Mouse (Mus musculus) testis, adult 2 months (tissue): ENCODE measurements at regions not wholly inside any gene's neighbourhood (a gene's known extent, or its start where the extent isn't known, plus 50 kb on each side); places are given as distances from the start of the nearest gene placed in this dataset.

Experiments used
- H3K27ac ChIP-seq: fragments of 200-500 bp; 2 replicates; pipeline ENCODE4 v1.5.1; 2012; ENCODE audit warnings: low read depth, low read length; ENCODE audit not compliant: control insufficient read depth, insufficient read depth
- H3K27me3 ChIP-seq: fragments of 200-500 bp; 2 replicates; pipeline ENCODE4 v1.6.1; 2012; ENCODE audit warnings: mild to moderate bottlenecking, low read length, moderate library complexity; ENCODE audit not compliant: control insufficient read depth, insufficient read depth
- H3K36me3 ChIP-seq: fragments of 200-500 bp; 2 replicates; pipeline ENCODE4 v1.6.1; 2012; ENCODE audit warnings: mild to moderate bottlenecking, low read length; ENCODE audit not compliant: control insufficient read depth, insufficient read depth
- H3K4me1 ChIP-seq: fragments of 200-500 bp; 2 replicates; pipeline ENCODE4 v1.6.1; 2012; ENCODE audit warnings: low read length; ENCODE audit not compliant: control insufficient read depth, insufficient read depth
- H3K4me3 ChIP-seq: fragments of 200-500 bp; 2 replicates; pipeline ENCODE4 v1.5.1; 2012; ENCODE audit warnings: low read depth, mild to moderate bottlenecking, low read length, moderate library complexity, mixed read lengths; ENCODE audit not compliant: control insufficient read depth
- CTCF ChIP-seq: fragments of 200-500 bp; IDR thresholded peaks from 2 replicates; pipeline ENCODE4 v1.5.1; 2012; ENCODE audit warnings: low read depth, mild to moderate bottlenecking, inconsistent platforms, low read length, moderate library complexity; ENCODE audit not compliant: control insufficient read depth, insufficient read depth, insufficient replicate concordance
- POLR2A ChIP-seq: fragments of 200-500 bp; IDR thresholded peaks from 2 replicates; pipeline ENCODE4 v1.6.1; 2012; ENCODE audit warnings: low read depth, mild to moderate bottlenecking, inconsistent platforms, low read length, moderate library complexity; ENCODE audit not compliant: control insufficient read depth

DNA sequence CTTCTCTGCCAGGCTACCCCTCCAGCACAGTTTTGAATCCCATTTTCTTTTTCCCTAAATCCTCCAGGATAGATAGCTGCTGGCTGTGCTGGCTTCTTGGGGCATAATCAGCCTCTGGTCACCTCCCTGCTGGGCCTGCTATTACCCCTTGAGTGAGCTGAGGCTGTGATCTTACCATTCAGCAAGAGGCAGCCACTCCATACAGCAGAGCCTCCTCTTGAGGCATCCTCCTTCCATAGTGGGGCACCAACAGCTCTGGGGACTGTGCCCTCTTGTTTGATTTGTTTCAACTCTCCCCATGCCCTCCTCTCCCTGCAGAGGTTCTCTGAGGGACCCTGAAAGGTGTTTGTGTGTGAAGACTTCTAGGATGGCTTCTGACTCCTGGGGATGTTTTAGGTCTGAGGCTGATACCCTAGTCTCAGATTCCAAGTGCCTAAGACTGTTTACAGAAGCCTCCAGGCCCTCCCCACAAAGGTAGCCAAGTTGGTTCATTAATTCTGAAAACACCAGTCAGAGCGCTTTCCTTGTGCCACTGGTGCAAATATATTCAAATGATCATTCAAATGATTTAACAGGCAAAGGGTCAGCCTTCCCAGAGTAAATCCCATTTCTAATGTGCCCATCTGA, 343.9 kb downstream of the Eipr1 start:
- H3K27ac ChIP-seq: no peak overlapping the region
- TF ChIP-seq POLR2A: no peak
- no peak for TF ChIP-seq CTCF
- H3K4me3 ChIP-seq: no peak overlapping the region

DNA sequence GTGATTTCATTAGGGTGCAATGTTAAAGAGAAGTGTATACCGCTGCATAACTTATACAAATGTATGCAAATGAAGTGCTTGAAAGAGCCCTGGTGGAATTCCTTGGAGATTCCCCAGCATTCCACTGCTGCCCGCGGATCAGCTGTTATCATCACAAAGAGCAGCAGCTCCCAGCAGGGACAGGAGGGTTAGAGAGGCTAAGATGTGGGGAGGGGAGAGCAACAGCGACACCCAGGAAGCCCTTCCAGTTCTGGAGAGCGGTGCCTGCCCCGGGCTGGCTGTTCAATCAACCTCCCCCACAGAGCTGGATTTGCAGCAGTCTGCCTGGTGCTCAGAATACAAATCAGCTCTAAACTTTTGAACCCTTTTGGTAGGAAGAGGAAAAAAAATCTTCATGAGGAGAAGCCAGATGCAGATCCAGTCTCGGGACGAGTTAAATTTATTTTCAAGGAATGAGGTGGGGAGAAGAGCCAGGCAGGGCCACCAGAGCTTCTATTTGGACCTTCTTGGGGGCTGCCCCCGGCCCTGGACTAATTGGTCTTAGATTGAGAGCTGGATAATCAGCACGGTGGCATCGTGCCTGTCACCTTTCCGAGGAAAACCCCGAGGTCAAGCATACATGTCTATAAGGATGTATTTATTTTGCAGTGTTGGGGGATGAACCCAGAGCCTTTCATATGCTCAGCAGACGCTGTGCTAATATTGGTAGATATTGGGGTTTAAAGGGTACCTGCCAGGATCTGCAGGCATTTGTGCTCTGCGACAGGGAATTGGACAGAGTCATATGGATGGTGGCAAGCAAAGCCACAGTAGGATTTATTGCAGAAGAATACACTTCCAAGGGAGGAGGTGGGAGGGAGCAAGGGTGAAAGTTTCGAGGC, 344.7 kb downstream of the Eipr1 start:
- H3K36me3 ChIP-seq: no peaks in the 10 kb centered on the region
- H3K27ac ChIP-seq: no peak overlapping the region
- peaks cover 2% of the 10 kb centered on the region; the same call in 1 of the 2 replicates for H3K4me1 ChIP-seq
- TF ChIP-seq POLR2A: no peak
- no peak for TF ChIP-seq CTCF
- no peak overlapping the region for H3K4me3 ChIP-seq
- H3K27me3 ChIP-seq: no peaks in the 10 kb centered on the region

More for the DNA sequence above, 343.9 kb downstream of the Eipr1 start:
- no peaks in the 10 kb centered on the region for H3K36me3 ChIP-seq
- peaks cover 2% of the 10 kb centered on the region; the same call in 1 of the 2 replicates for H3K4me1 ChIP-seq
- no peaks in the 10 kb centered on the region for H3K27me3 ChIP-seq

DNA sequence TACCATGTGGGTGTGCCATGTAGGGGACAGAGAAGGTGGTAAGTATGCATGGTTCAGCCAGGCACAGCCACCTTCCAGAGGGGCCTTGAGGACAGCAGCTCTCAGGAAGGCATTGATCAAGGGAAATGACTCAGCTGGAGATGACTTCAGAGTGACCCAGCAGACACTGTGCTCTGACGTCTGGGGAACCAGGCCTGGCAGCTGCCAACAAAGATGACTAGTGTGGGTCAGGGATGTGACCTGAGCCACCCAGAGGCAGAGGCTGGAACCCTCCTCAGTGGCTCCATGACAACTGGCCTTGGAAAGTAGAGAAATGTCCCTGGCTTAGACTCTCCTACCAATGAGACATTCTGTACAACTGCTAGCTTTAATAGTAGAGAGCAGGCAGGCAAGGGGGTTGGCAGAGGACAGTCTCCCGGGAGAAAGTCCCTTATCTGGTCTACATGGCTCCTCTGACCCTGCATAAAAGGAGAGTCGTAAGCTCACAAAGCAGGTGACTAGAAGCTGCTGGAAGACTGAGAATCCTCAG, 348.5 kb downstream of the Eipr1 start:
- TF ChIP-seq POLR2A (no peak), CTCF (no peak)
- no peak overlapping the region for H3K27ac ChIP-seq
- H3K4me3 ChIP-seq: no peak overlapping the region
- no peaks in the 10 kb centered on the region for H3K27me3 ChIP-seq
- peaks cover 2% of the 10 kb centered on the region; the same call in 1 of the 2 replicates for H3K4me1 ChIP-seq
- H3K36me3 ChIP-seq: no peaks in the 10 kb centered on the region

DNA sequence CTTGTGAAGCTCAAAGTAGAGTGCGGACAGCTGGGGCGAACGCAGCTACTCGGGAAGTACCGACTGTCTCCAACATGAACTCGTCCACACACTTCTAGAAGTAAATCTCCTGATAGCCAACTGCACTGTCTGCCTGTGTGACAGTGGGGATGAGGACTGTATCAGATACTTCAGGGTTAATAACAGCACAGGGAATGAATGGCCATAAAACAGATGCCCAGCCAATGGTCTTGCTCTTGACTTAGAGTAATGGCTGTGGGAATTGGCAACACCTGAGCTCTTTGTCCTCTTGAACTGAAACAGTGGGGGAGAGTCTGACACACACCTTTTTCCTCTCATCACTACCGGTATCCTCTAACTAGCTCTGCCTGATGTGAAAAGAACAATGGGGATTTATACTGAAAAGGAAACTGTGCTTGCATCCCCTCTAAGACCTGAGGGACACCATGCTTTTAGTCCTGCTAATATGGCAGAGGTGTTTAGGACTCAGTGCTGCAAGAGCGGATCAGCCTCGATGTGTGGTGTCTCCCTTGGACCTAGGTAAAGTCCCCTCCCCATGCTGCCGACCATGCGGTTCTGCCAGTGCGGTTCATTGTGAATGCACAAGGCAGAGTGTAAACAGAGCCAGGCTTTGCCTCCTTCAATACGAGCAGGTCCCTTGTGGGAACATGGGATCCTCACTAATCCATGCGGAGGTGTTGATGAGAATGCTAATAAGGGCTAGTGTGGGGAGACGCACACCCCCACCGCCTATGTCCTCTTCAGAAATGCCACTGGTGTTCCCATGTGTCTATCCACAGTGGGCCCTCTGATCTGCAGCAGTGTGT, 355.5 kb downstream of the Eipr1 start:
- Histone ChIP-seq H3K4me3 (no peak overlapping the region), H3K27ac (no peak overlapping the region), H3K4me1 (no peaks in the 10 kb centered on the region), H3K27me3 (no peaks in the 10 kb centered on the region), H3K36me3 (no peaks in the 10 kb centered on the region)
- TF ChIP-seq CTCF: no peak
- no peak for TF ChIP-seq POLR2A

DNA sequence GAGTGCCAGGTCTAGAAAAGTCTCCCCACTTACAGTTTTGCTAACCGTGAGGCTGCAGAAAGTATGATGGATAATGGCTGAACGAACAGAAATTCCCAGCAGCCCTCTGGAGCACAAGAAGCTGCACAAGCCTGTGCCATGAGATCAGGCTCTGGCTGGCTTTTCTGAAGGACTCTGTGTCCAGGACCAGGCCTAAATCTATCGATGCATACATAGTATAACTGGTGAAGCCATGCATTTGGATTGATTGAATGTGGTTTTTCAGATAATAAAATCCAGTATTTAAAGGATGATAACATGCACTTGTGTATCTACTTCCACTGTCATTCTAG, 356.1 kb downstream of the Eipr1 start:
- H3K4me1 ChIP-seq: no peaks in the 10 kb centered on the region
- H3K4me3 ChIP-seq: no peak overlapping the region
- no peaks in the 10 kb centered on the region for H3K27me3 ChIP-seq
- no peaks in the 10 kb centered on the region for H3K36me3 ChIP-seq
- no peak overlapping the region for H3K27ac ChIP-seq
- TF ChIP-seq CTCF: no peak
- no peak for TF ChIP-seq POLR2A

DNA sequence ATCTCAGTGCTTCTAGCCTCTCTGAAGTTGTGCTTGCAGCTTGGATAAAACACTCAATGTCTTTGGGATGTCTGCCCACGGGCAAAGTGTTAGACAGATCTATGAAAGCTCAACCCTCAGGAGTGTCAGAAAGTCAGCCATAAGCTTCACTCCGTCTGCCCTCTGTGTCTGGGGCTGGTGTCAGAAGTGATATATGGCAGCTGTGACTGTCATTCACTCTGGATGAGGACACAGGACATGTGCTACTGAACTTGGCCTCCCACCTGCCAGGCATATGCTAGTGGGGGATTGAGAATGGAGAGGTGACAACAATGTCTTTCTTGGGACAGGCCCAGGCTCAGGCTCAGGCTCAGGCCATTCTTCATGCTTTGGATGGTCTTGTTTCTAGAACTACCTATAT, 366.7 kb downstream of the Eipr1 start:
- Histone ChIP-seq H3K4me1 (no peaks in the 10 kb centered on the region), H3K4me3 (no peak overlapping the region), H3K27me3 (no peaks in the 10 kb centered on the region), H3K36me3 (no peaks in the 10 kb centered on the region), H3K27ac (no peak overlapping the region)
- TF ChIP-seq CTCF (no peak), POLR2A (no peak)

DNA sequence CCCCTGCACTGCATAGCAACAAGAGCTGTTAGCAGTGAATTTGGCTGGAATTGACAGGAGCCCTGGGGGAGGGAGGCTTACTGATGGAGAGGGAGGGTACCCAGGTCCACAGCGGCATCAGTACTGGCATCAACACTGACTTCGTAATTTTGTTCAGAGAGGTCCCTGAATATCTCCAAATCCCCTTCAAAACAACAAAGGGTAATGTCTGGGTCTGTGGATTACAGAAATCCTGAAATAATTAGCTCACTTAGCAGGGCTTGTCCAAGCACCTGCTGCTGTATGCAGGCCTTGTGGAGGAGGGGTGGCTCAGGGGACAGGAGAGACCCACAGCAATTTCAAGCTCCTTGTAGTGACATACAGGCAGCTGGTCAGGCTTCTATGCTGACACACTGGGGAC, 369.6 kb downstream of the Eipr1 start:
- H3K27ac ChIP-seq: no peak overlapping the region
- H3K4me1 ChIP-seq: no peaks in the 10 kb centered on the region
- H3K36me3 ChIP-seq: no peaks in the 10 kb centered on the region
- H3K27me3 ChIP-seq: no peaks in the 10 kb centered on the region
- H3K4me3 ChIP-seq: no peak overlapping the region
- no peak for TF ChIP-seq CTCF
- TF ChIP-seq POLR2A: no peak
